Mouse (Mus musculus) left cerebral cortex, adult 2 months (tissue): ENCODE data around the gene Gpr155. TPM values are rescaled to one million over a fixed set of nuclear protein-coding genes. Genes with fewer than 3 reads are reported as not detected.

Source experiments
- DNase-seq, 2 experiments: peaks; one replicate each; pipeline ENCODE4 v3.0.0; 2021 to 2022; ENCODE audit warnings: low spot score in 2 of 2, mixed read lengths in 1 of 2; ENCODE audit errors: extremely low spot score in 1 of 2
- H3K27ac ChIP-seq: fragments of 200-600 bp; 2 replicates; pipeline ENCODE4 v1.8.1; 2022
- H3K4me3 ChIP-seq: fragments of 200-600 bp; 2 replicates; pipeline ENCODE4 v1.8.1; 2022
- CTCF ChIP-seq: fragments of 200-600 bp; IDR thresholded peaks from 2 replicates; pipeline ENCODE4 v1.8.1; 2022; ENCODE audit warnings: antibody characterized with exemption, mild to moderate bottlenecking, moderate library complexity
- intact Hi-C: fragments of 180-260 bp; cut with DNase I; formaldehyde crosslinking; loops from one replicate; pipeline ENCODE4 v1.15.1; 2025
- total RNA-seq, 2 experiments: library from RNA; stranded (reverse); gene quantifications; 2 replicates each; pipeline ENCODE4 v1.2.3; 2021

The Gpr155 gene
- total RNA-seq, 2 experiments from 2014 or later: 32.1 to 32.9 TPM

DNA sequence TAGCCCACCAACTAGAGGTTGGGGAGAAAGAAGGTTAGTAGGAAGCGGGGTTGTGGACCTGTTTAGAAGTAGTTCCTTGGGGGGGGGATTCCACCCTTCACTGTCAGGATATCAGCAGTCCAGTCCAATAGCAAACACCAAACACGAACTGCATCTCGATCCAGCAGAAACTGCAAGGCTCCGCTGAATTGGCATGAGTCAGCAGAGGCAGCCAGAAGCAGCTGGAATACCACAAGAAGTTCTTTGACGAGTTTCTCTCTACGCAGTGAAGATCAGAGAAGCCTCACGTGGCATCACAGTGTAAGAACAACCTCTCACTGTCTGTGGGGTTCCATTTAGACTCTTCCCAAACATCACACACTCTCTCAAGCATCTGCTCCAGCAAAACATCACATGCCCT, 18.6 kb upstream of the Gpr155 start:
- intact Hi-C loops: loop anchor here (5.0 kb wide), 2 partner anchors 93 to 118 kb away; partner anchors contain the start of genes Cir1 and Scrn3
- Histone ChIP-seq H3K4me3 (no peak overlapping the region), H3K27ac (no peak overlapping the region)
- TF ChIP-seq CTCF: no peak
- no peak for DNase-seq

DNA sequence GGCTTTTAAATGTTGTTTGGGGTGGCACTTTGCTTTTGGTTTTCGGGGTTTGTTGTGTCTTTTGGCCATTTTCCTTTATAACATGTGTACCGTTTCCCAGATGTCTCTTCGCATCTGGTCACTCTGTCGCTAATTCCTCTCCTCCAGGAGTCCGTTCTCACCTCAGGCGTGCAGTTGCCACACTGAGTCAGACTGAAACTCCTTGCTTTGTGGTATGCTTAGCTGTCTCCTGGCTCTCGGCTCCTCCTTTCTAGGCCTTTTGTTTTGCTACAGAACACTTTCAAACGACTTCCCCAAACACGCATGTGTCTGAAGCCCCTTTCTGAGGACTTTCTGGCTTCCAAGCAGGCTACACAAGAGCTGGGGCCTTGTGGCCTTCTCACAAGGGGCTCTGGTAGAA, 18.1 kb upstream of the Gpr155 start:
- no peak for DNase-seq
- intact Hi-C loops: loop anchor here (5.0 kb wide), 2 partner anchors 92 to 117 kb away; partner anchors contain the start of genes Cir1 and Scrn3
- no peak overlapping the region for H3K4me3 ChIP-seq
- no peak for TF ChIP-seq CTCF
- H3K27ac ChIP-seq: no peak overlapping the region

DNA sequence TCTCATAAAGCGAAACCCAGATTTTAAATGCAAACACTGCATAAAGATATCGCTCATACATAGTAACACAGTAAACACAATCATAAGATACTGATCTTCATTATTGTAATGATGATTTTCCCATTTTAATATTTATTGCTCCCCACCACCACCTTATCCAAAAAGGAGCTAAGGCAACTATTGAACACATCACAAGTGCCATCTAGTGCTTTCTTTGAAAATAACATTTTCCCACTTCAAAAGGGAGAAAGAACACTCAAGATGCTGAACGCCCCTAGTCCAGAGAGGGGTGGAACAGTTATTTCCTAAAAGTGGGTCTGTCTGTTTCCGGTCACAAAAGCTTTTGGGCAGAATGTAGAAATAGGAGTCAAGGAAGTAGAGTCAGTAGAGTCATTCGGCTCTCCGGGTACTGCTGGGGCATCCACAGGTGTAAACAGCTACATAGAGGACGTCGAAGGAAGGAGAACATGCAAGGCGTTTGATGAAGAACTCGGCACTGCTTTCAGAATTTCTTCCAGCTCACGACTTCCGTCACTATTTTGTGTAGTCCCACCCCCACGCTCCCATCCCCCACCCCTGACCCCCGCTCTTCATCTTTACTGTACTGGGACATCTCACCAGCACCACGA, 17.1 kb upstream of the Gpr155 start:
- Histone ChIP-seq H3K27ac (no peak overlapping the region), H3K4me3 (no peak overlapping the region)
- DNase-seq: no peak
- intact Hi-C loops: loop anchor here (2.0 to 5.0 kb wide), 3 partner anchors 91 to 235 kb away; partner anchors contain the start of genes Cir1 and Scrn3
- TF ChIP-seq CTCF: peak; percentile 54

DNA sequence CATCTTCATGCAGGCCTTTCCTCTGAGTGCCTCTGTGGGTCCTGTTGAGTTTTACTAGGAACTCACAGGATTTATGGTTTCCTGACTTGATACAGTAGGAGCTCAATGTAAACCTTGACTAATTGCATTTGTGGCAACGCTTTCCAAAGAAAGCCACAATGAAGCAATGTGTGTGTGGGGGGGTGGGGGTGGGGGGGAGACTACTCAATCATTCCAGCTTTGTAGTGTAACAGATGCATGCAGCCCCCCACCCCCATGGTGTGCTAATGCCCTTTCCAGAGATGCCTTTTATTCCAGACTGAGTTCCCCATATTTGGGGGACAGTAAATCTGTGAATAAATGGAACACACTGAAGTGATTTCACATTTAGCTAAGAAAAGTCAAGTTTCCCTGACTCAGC, 15.3 kb upstream of the Gpr155 start:
- H3K27ac ChIP-seq: no peak overlapping the region
- intact Hi-C loops: loop anchor here (2.0 to 5.0 kb wide), 3 partner anchors 89 to 233 kb away; partner anchors contain the start of genes Cir1 and Scrn3
- no peak for TF ChIP-seq CTCF
- DNase-seq: no peak
- H3K4me3 ChIP-seq: no peak overlapping the region

DNA sequence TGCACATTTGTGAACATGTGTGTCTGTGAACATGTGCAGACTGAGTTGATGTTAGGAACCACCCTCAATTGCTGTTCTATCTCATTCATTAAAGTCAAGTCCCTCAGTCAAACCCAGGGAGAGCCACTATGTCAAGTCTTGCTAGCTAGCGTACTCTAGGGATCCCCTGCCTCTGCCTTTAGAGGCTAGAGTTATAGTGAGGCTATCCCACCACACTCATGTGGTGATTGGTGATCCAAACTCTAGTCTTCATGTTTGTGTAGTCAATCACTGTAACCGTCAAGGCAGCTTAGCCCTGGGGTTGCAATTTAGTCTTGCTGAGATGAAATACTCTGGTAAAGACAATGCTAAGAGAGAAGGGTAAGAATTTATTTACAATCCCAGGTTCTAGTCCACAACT, 11.1 kb upstream of the Gpr155 start:
- DNase-seq: no peak
- Histone ChIP-seq H3K27ac (no peak overlapping the region), H3K4me3 (no peak overlapping the region)
- TF ChIP-seq CTCF: no peak
- intact Hi-C loops: no loop called here

DNA sequence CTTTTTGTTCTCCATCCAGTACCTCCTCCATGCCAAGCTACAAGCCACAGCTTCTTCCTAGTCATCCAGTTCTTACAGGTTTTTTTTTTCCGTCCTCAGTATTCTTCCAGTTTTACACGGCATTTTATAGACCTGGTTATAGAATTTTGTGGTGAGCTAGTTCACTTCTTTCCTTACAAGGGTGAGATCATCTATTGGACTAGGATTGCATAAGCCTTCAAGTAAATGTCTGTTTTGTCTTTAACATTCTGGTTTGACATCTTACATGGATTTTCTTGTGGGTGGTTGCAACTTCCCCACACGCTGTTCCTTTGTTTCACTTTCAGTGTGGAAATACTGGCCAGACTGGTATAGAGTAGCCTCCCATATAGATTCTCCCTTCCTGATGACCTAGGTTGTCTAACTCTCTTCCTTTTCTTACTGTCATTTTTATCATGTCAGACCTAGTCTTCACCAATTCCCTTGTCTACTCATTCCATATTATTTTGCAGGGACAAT, 10.5 kb upstream of the Gpr155 start:
- Histone ChIP-seq H3K27ac (no peak overlapping the region), H3K4me3 (no peak overlapping the region)
- intact Hi-C loops: no loop called here
- no peak for TF ChIP-seq CTCF
- no peak for DNase-seq

DNA sequence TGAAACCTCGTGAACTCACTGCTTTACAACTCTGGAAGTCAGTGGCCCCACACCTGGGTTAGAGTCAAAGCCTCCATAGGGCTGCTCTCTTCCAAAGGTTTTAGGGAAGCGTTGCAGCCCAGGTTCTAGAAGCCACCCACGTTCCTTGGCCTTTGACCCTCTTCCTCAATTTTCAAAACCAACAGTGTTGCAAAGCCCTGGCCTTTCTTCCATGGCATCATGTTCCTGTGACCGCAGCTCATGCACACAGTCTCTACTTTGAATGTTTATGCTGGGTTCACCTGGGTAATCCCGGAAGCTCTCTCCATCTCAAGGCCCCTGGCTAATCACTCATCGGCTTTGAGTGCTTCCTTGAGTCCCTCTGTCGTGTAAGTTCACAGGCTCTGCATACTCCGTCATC, 9.1 kb upstream of the Gpr155 start:
- H3K27ac ChIP-seq: no peak overlapping the region
- intact Hi-C loops: no loop called here
- no peak for DNase-seq
- H3K4me3 ChIP-seq: no peak overlapping the region
- no peak for TF ChIP-seq CTCF

DNA sequence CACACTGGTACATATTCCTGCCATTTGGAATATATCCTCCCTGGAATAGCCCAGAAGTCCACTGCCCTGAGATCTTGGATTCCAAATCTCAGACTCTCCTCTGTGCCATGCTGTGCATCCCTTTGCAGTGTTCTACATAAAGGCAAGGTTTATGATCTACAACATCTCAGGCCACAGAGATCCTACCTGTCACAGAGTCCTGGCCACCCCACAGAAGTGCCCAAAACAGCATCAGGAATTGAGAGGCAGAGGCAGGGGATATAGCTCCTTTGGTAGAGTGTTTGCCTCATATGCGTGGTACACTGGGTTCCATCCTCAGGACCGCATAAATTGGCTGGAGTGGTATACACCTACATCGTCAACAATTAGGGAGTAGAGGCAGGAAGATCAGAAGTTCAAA, 8.1 kb upstream of the Gpr155 start:
- no peak for DNase-seq
- Histone ChIP-seq H3K27ac (no peak overlapping the region), H3K4me3 (no peak overlapping the region)
- TF ChIP-seq CTCF: no peak
- intact Hi-C loops: no loop called here

DNA sequence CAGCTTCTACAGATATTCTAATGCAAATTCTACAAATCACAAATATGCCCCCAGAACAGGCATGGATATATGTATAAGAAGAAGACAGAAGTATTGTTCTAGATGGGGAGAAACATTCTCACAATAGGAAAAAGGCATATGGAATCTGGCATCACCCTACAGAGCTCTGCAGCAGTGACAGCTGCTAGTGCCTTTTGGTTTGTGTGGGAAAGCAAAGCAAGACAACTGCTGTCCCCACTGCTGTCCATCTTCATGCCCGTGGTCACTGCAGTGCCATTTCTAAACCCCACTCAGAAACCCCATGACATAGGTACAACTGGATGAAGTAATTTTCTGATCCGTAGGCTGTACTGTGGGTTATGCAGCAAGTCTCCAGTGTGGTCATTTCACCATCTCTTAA, 6.4 kb upstream of the Gpr155 start:
- no peak for DNase-seq
- H3K27ac ChIP-seq: no peak overlapping the region
- no peak overlapping the region for H3K4me3 ChIP-seq
- intact Hi-C loops: no loop called here
- no peak for TF ChIP-seq CTCF

DNA sequence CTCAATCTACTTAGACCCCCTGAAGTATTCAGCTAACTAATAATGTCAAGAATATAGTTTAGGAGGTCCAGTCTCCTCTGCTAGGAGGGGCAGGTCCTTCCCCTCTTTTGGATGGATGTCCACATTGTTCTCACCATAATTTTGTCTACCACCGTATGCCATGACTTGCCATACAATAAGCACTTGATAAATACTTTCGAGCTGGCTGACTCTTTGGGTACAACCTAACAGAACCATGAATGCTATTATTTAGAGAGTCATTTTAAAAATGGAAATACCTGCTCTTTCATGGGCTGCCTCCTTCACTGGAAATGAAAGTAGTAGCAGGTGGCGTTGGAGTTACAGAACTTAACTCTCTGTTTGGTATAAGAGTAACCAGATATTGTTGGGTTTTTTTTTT, 3.6 kb upstream of the Gpr155 start:
- DNase-seq: no peak
- no peak for TF ChIP-seq CTCF
- intact Hi-C loops: no loop called here
- Histone ChIP-seq H3K4me3 (no peak overlapping the region), H3K27ac (no peak overlapping the region)

DNA sequence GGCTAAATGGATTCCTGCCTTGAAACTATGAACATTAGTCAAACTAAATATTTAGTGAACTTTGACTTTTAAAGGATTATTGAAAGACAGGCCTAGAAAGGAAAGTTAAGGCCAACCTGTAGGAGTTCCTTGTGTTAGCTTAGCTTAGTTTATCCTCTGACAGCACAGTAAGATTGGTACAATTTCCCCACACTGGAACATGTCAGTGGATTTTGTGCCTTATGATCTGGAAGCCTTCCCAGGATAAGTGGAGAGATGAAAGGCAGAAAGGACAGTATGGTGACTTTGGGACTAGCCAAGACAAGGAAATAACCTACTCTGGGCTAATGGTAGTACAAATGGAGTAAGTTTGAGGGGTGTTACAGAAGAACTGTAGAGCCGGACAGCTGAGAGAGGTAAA, 1.4 kb upstream of the Gpr155 start:
- intact Hi-C loops: loop anchor here (2.0 kb wide), 1 partner anchor 75 kb away; the partner anchor contains the start of genes Cir1 and Scrn3
- TF ChIP-seq CTCF: no peak

DNA sequence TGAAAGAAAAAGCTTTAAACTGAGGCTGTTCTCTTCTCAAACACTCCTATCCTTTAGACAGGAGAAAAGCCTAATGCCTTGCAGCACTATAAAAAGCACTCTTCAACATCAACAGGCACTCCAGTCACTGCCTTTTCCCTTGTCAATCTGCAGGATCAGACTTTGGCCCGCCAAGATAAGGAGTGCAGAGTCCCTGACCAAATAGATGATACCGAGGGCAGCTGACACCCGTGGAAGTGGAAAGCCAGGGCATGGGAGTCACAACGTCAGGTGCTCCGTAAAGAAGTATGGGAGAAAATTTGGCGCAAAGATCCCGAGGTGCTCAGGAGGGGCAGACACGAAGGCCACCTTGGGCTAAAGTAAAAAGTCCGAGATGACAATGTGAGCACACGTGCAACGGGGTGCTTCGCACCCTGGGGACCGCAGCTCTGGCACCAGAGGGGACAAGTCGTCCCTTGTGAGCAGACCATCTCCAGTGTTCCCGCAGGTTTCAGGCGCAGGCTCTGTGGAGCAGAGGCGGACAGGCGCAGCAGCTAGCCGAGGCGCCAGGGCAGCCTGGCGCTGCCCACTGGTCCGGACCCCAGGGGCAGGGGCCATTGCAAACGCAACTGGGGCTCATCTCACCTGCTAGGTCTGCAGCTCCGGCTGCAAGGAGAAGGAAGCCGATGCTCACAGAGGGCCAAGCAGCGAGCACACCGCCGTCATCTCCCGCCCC, 574 bp downstream of the Gpr155 start:
- TF ChIP-seq CTCF: no peak
- DNase-seq: peak in 1 of 2 experiments; percentile 20
- intact Hi-C loops: loop anchor here (2.0 kb wide), 1 partner anchor 73 kb away; the partner anchor contains the start of genes Cir1 and Scrn3
- peak overlapping the region; percentile 92 for H3K27ac ChIP-seq
- peak overlapping the region; percentile 68 for H3K4me3 ChIP-seq

More for the DNA sequence above, 1.4 kb upstream of the Gpr155 start:
- Histone ChIP-seq H3K27ac (no peak overlapping the region), H3K4me3 (no peak overlapping the region)
- DNase-seq: no peak
